Mouse (Mus musculus) ES-E14 (cell line): Measurements from ENCODE around the gene Hist1h1e. TPM values are rescaled to one million over a fixed set of nuclear protein-coding genes. Genes with fewer than 3 reads are reported as not detected.
"Not testable (repeated sequence)": the region's sequence is repeated elsewhere in the genome, so short reads cannot be mapped to it uniquely, and the experiment has no call there.

Experiments
- DNase-seq: peaks from one replicate; pipeline ENCODE4 v3.0.0-alpha.2; 2013; ENCODE audit warnings: low read depth, low spot score
- H3K27ac ChIP-seq: 2 replicates; pipeline ENCODE4 v1.5.1; 2012; ENCODE audit warnings: low read depth, mild to moderate bottlenecking, low read length, moderate library complexity, mixed read lengths; ENCODE audit not compliant: poor library complexity, insufficient read depth, severe bottlenecking
- H3K36me3 ChIP-seq: 2 replicates; pipeline ENCODE4 v1.6.1; 2012; ENCODE audit warnings: mild to moderate bottlenecking, low read length, moderate library complexity, mixed read lengths; ENCODE audit not compliant: control insufficient read depth, poor library complexity, insufficient read depth, severe bottlenecking
- H3K4me1 ChIP-seq, 2 experiments: fragments of 150-350 bp in 1 of 2; sonication (generic) in 1 of 2; 2 replicates each; pipeline ENCODE4 v1.6.1; 2012; ENCODE audit warnings: low read length in 2 of 2, mild to moderate bottlenecking in 1 of 2, mixed read lengths in 1 of 2; ENCODE audit not compliant: control insufficient read depth in 2 of 2, insufficient read depth in 2 of 2, poor library complexity in 1 of 2
- H3K4me3 ChIP-seq, 2 experiments: fragments of 150-350 bp in 1 of 2; sonication (generic) in 1 of 2; 2 replicates each; pipeline ENCODE4 v1.5.1; 2012; ENCODE audit warnings: low read length in 2 of 2, low read depth in 1 of 2, mild to moderate bottlenecking in 1 of 2, mixed read lengths in 1 of 2; ENCODE audit not compliant: insufficient read depth in 1 of 2, poor library complexity in 1 of 2, severe bottlenecking in 1 of 2
- H3K9ac ChIP-seq: 2 replicates; pipeline ENCODE4 v1.6.1; 2012; ENCODE audit warnings: low read depth, mild to moderate bottlenecking, low read length, mixed read lengths; ENCODE audit not compliant: poor library complexity, insufficient read depth, severe bottlenecking
- H3K9me3 ChIP-seq: fragments of 150-350 bp; sonication (generic); 2 replicates; pipeline ENCODE4 v1.6.1; 2012; ENCODE audit warnings: low read depth, mild to moderate bottlenecking, low read length; ENCODE audit not compliant: control insufficient read depth, insufficient read depth
- CHD2 ChIP-seq: IDR thresholded peaks from 2 replicates; pipeline ENCODE4 v1.6.1; 2014; ENCODE audit warnings: mild to moderate bottlenecking, low read depth, low read length, inconsistent platforms
- HCFC1 ChIP-seq: IDR thresholded peaks from 2 replicates; pipeline ENCODE4 v1.6.1; 2012; ENCODE audit warnings: low read length, inconsistent platforms, borderline replicate concordance; ENCODE audit not compliant: insufficient read depth
- MAFK ChIP-seq: IDR thresholded peaks from 2 replicates; pipeline ENCODE4 v1.6.1; 2014; ENCODE audit warnings: mild to moderate bottlenecking, low read depth, low read length, inconsistent platforms; ENCODE audit not compliant: insufficient read depth
- ZC3H11A ChIP-seq: IDR thresholded peaks from 2 replicates; pipeline ENCODE4 v1.6.1; 2012; ENCODE audit warnings: low read depth, mild to moderate bottlenecking, inconsistent platforms, low read length, borderline replicate concordance
- ZNF384 ChIP-seq: IDR thresholded peaks from 2 replicates; pipeline ENCODE4 v1.6.1; 2012; ENCODE audit warnings: low read depth, low read length, inconsistent platforms
- in situ Hi-C, 2 experiments: fragments of 600-800 bp; cut with MboI; formaldehyde crosslinking; loops; one replicate each; pipeline ENCODE4 v1.15.1; 2025; ENCODE audit warnings: low sequenced_read_pairs in 2 of 2, inconsistent platforms in 1 of 2; ENCODE audit not compliant: unreplicated experiment in 2 of 2
- total RNA-seq: library from RNA; depleted of rRNA; stranded (reverse); fragments of 300-350 nt; gene quantifications from 2 replicates; pipeline ENCODE4 v1.2.3, GENCODE M21; 2012

Gene Hist1h1e
- total RNA-seq, 1 experiment, result 207 TPM

DNA sequence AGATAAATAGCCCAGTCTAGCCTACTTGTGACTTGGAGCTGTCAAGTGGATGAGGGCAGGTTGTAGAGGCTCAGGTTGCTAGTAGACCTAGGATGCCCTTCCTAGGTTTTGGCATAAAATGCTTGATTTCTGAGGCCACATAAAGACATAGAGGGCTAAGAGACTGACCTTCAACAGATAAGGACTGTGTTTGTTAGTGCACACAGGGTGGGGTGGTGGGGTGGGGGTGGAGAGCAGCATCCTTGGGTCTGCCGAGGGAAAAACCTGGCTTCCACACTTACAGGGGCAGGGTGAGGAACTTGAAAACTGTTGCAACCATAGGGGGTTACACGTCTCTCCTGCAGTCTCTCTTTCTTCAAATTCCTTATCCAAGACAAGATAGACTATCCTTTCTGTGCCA is 27.2 kb downstream of the Hist1h1e start:
- TF ChIP-seq MAFK (no peak), ZC3H11A (no peak), CHD2 (no peak), ZNF384 (no peak), HCFC1 (no peak)
- no peak overlapping the region for H3K9ac ChIP-seq
- H3K9me3 ChIP-seq, result no peaks in the 10 kb centered on the region
- no peak overlapping the region for H3K4me3 ChIP-seq
- peak overlapping the region; percentile 13; the same call in 1 of the 2 replicates for H3K27ac ChIP-seq
- DNase-seq, result no peak
- no peaks in the 10 kb centered on the region for H3K36me3 ChIP-seq
- in situ Hi-C loops, result no loop called here
- peaks cover 7 to 10% of the 10 kb centered on the region in 2 experiments for H3K4me1 ChIP-seq

DNA sequence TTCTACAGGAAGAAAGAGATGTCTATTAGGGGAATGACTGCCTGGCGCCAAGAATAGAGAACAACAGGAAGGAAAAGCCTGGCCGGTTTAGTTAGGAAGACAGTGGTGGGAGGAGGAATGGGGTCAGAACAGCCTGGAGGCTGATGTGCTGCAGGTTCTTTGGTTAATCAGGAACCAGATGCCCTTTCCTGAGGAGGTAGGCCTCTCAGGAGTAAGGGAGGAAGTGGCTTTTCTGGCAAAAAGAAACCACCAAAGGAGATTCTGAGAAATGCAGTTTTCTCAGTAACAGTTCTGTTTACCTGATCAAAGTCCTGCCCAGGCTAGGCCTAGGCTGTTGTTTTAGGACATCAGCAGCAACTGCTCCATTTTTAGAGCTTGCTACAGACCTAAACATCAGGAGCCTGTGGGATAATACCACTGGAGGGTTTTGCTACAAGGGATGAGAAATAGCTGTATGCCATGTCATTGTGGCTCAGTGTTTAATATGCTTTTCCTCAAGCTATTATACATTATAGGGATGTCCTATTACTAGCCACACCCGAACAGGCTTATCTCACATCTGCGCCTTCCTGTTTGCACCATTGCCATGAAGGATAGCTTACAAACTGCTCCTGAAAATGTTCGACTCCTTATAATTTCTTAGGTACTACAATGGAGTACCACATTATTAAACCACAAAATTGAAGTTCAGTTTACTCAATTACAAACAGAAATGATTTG is 29.1 kb downstream of the Hist1h1e start:
- no peak for TF ChIP-seq ZNF384
- no peak for TF ChIP-seq MAFK
- no peak for TF ChIP-seq CHD2
- TF ChIP-seq HCFC1, result no peak
- no peak for TF ChIP-seq ZC3H11A
- Histone ChIP-seq H3K27ac (no peak overlapping the region), H3K36me3 (no peaks in the 10 kb centered on the region), H3K9me3 (no peaks in the 10 kb centered on the region), H3K4me1 (peaks cover 7 to 13% of the 10 kb centered on the region in 2 experiments), H3K4me3 (no peak overlapping the region), H3K9ac (no peak overlapping the region)
- in situ Hi-C loops, result no loop called here
- DNase-seq, result no peak

DNA sequence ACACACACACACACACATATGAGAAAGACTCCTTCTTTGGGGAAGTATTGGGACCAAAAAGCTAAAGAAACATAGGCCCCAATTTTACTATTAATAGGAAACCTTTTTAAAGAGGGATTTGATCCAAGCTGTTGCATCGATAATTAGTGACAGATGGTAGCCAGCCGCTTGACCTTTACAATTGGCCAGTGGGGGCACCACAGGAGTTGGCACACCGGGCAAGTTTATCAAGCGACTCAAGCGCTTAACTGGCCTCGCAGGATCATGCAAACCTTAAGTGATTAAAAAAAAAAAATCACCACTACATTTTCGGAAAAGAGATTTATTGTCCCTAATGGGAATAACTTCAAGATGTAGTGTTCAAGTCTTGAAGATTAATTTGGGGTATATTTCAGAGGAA is 29.7 kb downstream of the Hist1h1e start:
- H3K27ac ChIP-seq, result no peak overlapping the region
- no peak overlapping the region for H3K4me3 ChIP-seq
- no peak for DNase-seq
- peaks cover 7 to 13% of the 10 kb centered on the region in 2 experiments for H3K4me1 ChIP-seq
- H3K36me3 ChIP-seq, result no peaks in the 10 kb centered on the region
- in situ Hi-C loops, result no loop called here
- no peak overlapping the region for H3K9ac ChIP-seq
- TF ChIP-seq ZNF384 (no peak), MAFK (no peak), CHD2 (no peak), ZC3H11A (no peak), HCFC1 (no peak)
- H3K9me3 ChIP-seq, result no peaks in the 10 kb centered on the region

DNA sequence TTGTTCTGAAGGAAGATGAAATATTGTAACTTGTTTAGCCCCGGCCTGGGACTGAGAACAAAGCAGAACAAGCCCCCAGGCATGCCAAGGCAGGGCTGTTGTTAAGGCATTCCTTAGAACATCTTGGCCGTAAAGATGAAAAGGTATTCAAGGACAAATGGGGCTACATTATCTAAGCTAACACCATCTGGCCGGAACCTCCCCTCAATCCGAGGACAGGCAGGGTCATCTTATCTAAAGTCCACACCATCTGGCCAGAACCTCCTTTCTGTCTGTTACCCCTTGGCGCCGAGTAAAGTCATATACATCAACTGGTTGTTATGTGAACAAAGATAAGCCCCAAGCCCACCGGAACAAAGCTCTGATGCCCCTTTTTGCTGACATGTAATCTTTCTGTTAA is 30.5 kb downstream of the Hist1h1e start:
- H3K27ac ChIP-seq, in situ Hi-C loops, H3K36me3 ChIP-seq, H3K9me3 ChIP-seq, DNase-seq, H3K4me3 ChIP-seq, H3K9ac ChIP-seq: not testable (repeated sequence)
- H3K4me1 ChIP-seq, result peaks cover 7 to 14% of the 10 kb centered on the region in 2 experiments

DNA sequence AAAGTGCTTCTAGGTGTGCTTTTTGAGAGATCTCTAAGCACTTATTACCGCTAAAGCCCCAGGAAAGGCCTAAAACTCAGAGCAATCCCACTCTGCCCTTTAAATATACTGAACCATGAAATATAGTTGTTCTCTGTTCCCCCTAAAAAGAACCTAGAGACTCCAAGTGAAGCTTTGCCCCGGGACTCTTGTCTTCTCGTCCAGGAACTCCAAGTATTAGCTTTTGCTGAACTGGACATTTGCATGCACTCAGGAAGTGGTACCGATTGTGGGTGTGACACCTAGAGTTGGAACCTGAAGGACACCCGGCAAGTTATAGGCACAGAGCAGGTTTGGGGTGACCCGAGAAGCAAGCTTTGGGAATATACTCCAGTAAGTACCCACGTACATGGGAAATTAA is 31.2 kb downstream of the Hist1h1e start:
- no peak overlapping the region for H3K27ac ChIP-seq
- H3K9me3 ChIP-seq, result no peaks in the 10 kb centered on the region
- DNase-seq, result no peak
- TF ChIP-seq ZNF384 (no peak), MAFK (no peak), ZC3H11A (no peak), HCFC1 (no peak), CHD2 (no peak)
- no peak overlapping the region for H3K9ac ChIP-seq
- in situ Hi-C loops, result no loop called here
- H3K36me3 ChIP-seq, result no peaks in the 10 kb centered on the region
- H3K4me1 ChIP-seq, result peaks cover 6 to 14% of the 10 kb centered on the region in 2 experiments
- no peak overlapping the region for H3K4me3 ChIP-seq
